Mouse (Mus musculus) olfactory bulb, adult 2 months (tissue): ENCODE data around the gene Txndc2.

ENCODE experiments used
- CTCF ChIP-seq: fragments of 200-500 bp; IDR thresholded peaks from 2 replicates; pipeline ENCODE4 v1.5.1; 2012; ENCODE audit warnings: low read depth, mild to moderate bottlenecking, low read length, moderate library complexity; ENCODE audit not compliant: insufficient read depth
- POLR2A ChIP-seq: fragments of 200-500 bp; IDR thresholded peaks from 2 replicates; pipeline ENCODE4 v1.6.1; 2012; ENCODE audit warnings: mild to moderate bottlenecking, low read depth, low read length, moderate library complexity; ENCODE audit not compliant: insufficient read depth

DNA sequence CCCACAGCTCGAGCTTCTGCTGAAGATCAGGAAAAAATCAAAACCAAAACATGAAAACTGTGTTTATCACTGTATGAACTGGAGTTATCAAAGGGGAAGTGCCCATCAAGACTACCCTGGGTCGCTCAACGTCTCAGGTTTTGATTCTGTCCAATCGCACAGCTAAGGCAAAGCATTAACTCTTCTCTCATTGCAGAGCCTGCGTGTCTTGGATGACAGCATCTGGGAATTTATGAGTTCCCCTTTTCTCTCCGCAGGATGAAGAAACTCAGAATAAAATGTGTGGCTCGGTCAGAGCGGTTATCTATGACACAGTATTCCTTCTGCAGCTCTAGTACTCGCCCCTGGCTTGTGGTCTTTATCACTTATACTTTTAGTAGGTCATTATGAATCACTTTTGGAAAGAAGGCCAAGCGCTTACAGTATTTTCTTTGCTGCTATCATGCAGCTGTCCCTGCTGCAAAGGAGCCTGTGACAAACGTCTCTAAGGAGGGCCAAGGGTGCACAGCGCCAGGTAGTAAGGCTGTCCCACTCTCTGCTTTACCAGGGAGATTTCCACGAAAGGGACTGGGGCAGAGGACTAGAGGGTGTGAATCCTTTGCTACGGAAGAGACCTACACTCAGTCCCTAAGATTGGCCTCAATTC is 6.1 kb downstream of the Txndc2 start:
- TF ChIP-seq CTCF (no peak), POLR2A (no peak)
